Mouse (Mus musculus) midbrain, embryonic 11.5 days (tissue): ENCODE data around the gene Ddx23. TPM values are rescaled to one million over a fixed set of nuclear protein-coding genes. Genes with fewer than 3 reads are reported as not detected.

ENCODE experiments used
- ATAC-seq: fragments of 200-750 bp; cut with Nextera tagmentation; 2 replicates; pipeline ENCODE4 v1.8.0; 2017; ENCODE audit warnings: moderate TSS enrichment, moderate library complexity; ENCODE audit not compliant: low FRiP score
- DNase-seq: peaks from one replicate; pipeline ENCODE4 v3.0.0; 2015; ENCODE audit warnings: low spot score; ENCODE audit errors: missing footprints
- H3K27ac ChIP-seq: fragments of 300-500 bp; sonication (generic); 2 replicates; pipeline ENCODE4 v1.5.1; 2014; ENCODE audit warnings: low read depth, low read length
- H3K27me3 ChIP-seq: fragments of 300-500 bp; sonication (generic); 2 replicates; pipeline ENCODE4 v1.6.1; 2014; ENCODE audit warnings: mild to moderate bottlenecking, low read length, moderate library complexity, mixed read lengths; ENCODE audit not compliant: control insufficient read depth, insufficient read depth
- H3K36me3 ChIP-seq: fragments of 300-500 bp; sonication (generic); 2 replicates; pipeline ENCODE4 v1.6.1; 2014; ENCODE audit warnings: mild to moderate bottlenecking, low read length, moderate library complexity, mixed read lengths; ENCODE audit not compliant: control insufficient read depth, insufficient read depth
- H3K4me1 ChIP-seq: fragments of 300-500 bp; sonication (generic); 2 replicates; pipeline ENCODE4 v1.6.1; 2014; ENCODE audit warnings: low read length; ENCODE audit not compliant: control insufficient read depth, insufficient read depth
- H3K4me2 ChIP-seq: fragments of 300-500 bp; sonication (generic); 2 replicates; pipeline ENCODE4 v1.6.1; 2014; ENCODE audit warnings: mild to moderate bottlenecking, moderate library complexity
- H3K4me3 ChIP-seq: fragments of 300-500 bp; sonication (generic); 2 replicates; pipeline ENCODE4 v1.5.1; 2014; ENCODE audit warnings: low read depth, low read length
- H3K9ac ChIP-seq: fragments of 300-500 bp; sonication (generic); 2 replicates; pipeline ENCODE4 v1.6.1; 2014; ENCODE audit warnings: low read length
- H3K9me3 ChIP-seq: fragments of 300-500 bp; sonication (generic); 2 replicates; pipeline ENCODE4 v1.6.1; 2016; ENCODE audit warnings: low read length; ENCODE audit not compliant: control insufficient read depth
- WGBS: fragments of 180-500 bp; shearing (Covaris S2); extraction: QIAGEN DNeasy Blood & Tissue Kit; methylation state at CpG from one replicate; pipeline ENCODE4 v1.1.7; 2014; 5-methylcytosine and 5-hydroxymethylcytosine counted together
- polyA plus RNA-seq: library from polyadenylated mRNA; unstranded; fragments of >200 nt; fragmentation: Nextera tagmentation; extraction: Ambion mirVana; gene quantifications from 2 replicates; pipeline ENCODE4 v1.2.1, GENCODE M21; 2014

The Ddx23 gene
- polyA plus RNA-seq, 1 experiment from 2014 or later: 24.9 TPM

- no peak for ATAC-seq
- Histone ChIP-seq H3K9me3 (no peaks in the 10 kb centered on the region), H3K9ac (peak overlapping the region; percentile 50), H3K27ac (no peak overlapping the region), H3K27me3 (peaks cover 2% of the 10 kb centered on the region; the same call in 1 of the 2 replicates), H3K4me3 (peak overlapping the region; percentile 54), H3K4me1 (peaks cover 41% of the 10 kb centered on the region), H3K4me2 (peak overlapping the region; percentile 95), H3K36me3 (peaks cover 2% of the 10 kb centered on the region; the same call in 1 of the 2 replicates)
- DNase-seq: peak; percentile 90
- WGBS: 3% methylated on average over 9 of the region's 9 CpGs
Measured at GRCm38 (mm10) chr15:98676471-98676870, 13.8 kb upstream of the Ddx23 start.

- Histone ChIP-seq H3K4me3 (peak overlapping the region; percentile 54), H3K36me3 (peaks cover 2% of the 10 kb centered on the region; the same call in 1 of the 2 replicates), H3K27ac (peak overlapping the region; percentile 72; the same call in 1 of the 2 replicates), H3K27me3 (peaks cover 2% of the 10 kb centered on the region; the same call in 1 of the 2 replicates), H3K9ac (peak overlapping the region; percentile 50), H3K4me1 (peaks cover 41% of the 10 kb centered on the region), H3K4me2 (peak overlapping the region; percentile 95), H3K9me3 (no peaks in the 10 kb centered on the region)
- 11% methylated on average over 14 of the region's 14 CpGs for WGBS
- ATAC-seq (no peak), DNase-seq (peak; percentile 92)
Measured at GRCm38 (mm10) chr15:98675634-98676250, 13.0 kb upstream of the Ddx23 start.

- Histone ChIP-seq H3K4me3 (peak overlapping the region; percentile 54), H3K36me3 (peaks cover 2% of the 10 kb centered on the region; the same call in 1 of the 2 replicates), H3K9ac (peak overlapping the region; percentile 50), H3K4me1 (peaks cover 41% of the 10 kb centered on the region), H3K27me3 (peaks cover 2% of the 10 kb centered on the region; the same call in 1 of the 2 replicates), H3K27ac (peak overlapping the region; percentile 72; the same call in 1 of the 2 replicates), H3K9me3 (no peaks in the 10 kb centered on the region), H3K4me2 (peak overlapping the region; percentile 95)
- WGBS: 23% methylated on average over 11 of the region's 11 CpGs
- DNase-seq (no peak), ATAC-seq (no peak)
Measured at GRCm38 (mm10) chr15:98674994-98675545, 12.4 kb upstream of the Ddx23 start.

- Histone ChIP-seq H3K9ac (peak overlapping the region; percentile 50), H3K27ac (peak overlapping the region; percentile 72), H3K4me1 (peaks cover 41% of the 10 kb centered on the region), H3K9me3 (no peaks in the 10 kb centered on the region), H3K4me2 (peak overlapping the region; percentile 95), H3K36me3 (peaks cover 2% of the 10 kb centered on the region; the same call in 1 of the 2 replicates), H3K27me3 (peaks cover 2% of the 10 kb centered on the region; the same call in 1 of the 2 replicates), H3K4me3 (peak overlapping the region; percentile 54)
- ATAC-seq (peak; percentile 75), DNase-seq (peak; percentile 97)
- 31% methylated on average over 7 of the region's 7 CpGs for WGBS
Measured at GRCm38 (mm10) chr15:98674284-98674993, 11.7 kb upstream of the Ddx23 start.

GRCm38 (mm10) chr15:98673732-98674131 is 11.0 kb upstream of the Ddx23 start:
- ATAC-seq: no peak
- peaks cover 2% of the 10 kb centered on the region; the same call in 1 of the 2 replicates for H3K36me3 ChIP-seq
- no peak overlapping the region for H3K4me3 ChIP-seq
- WGBS: 77% methylated on average over 7 of the region's 7 CpGs
- no peak overlapping the region; the same call in 1 of the 2 replicates for H3K4me2 ChIP-seq
- H3K9ac ChIP-seq: peak overlapping the region; percentile 50
- no peak for DNase-seq
- peaks cover 41% of the 10 kb centered on the region for H3K4me1 ChIP-seq
- H3K27ac ChIP-seq: peak overlapping the region; percentile 72
- peaks cover 2% of the 10 kb centered on the region; the same call in 1 of the 2 replicates for H3K27me3 ChIP-seq
- no peaks in the 10 kb centered on the region for H3K9me3 ChIP-seq

GRCm38 (mm10) chr15:98672592-98672991 is 9.9 kb upstream of the Ddx23 start:
- Histone ChIP-seq H3K27ac (no peak overlapping the region), H3K4me3 (no peak overlapping the region), H3K9ac (no peak overlapping the region), H3K36me3 (peaks cover 2% of the 10 kb centered on the region; the same call in 1 of the 2 replicates), H3K4me2 (no peak overlapping the region), H3K27me3 (peaks cover 2% of the 10 kb centered on the region; the same call in 1 of the 2 replicates), H3K4me1 (peaks cover 37% of the 10 kb centered on the region), H3K9me3 (no peaks in the 10 kb centered on the region)
- 81% methylated on average over 4 of the region's 4 CpGs for WGBS
- no peak for DNase-seq
- no peak for ATAC-seq

- Histone ChIP-seq H3K27ac (no peak overlapping the region), H3K9ac (no peak overlapping the region), H3K36me3 (no peaks in the 10 kb centered on the region), H3K4me3 (no peak overlapping the region), H3K4me2 (no peak overlapping the region), H3K9me3 (no peaks in the 10 kb centered on the region), H3K4me1 (peaks cover 2% of the 10 kb centered on the region), H3K27me3 (no peaks in the 10 kb centered on the region)
- no peak for ATAC-seq
- peak; percentile 89 for DNase-seq
- 83% methylated on average over 11 of the region's 11 CpGs for WGBS
Measured at GRCm38 (mm10) chr15:98664042-98664907, 1.6 kb upstream of the Ddx23 start.

- Histone ChIP-seq H3K4me1 (peaks cover 2% of the 10 kb centered on the region), H3K36me3 (peaks cover 14% of the 10 kb centered on the region), H3K27ac (peak overlapping the region; percentile 74), H3K9me3 (no peaks in the 10 kb centered on the region), H3K27me3 (no peaks in the 10 kb centered on the region), H3K4me3 (peak overlapping the region; percentile 74), H3K9ac (peak overlapping the region; percentile 97), H3K4me2 (peak overlapping the region; percentile 72)
- ATAC-seq (no peak; the same call in 1 of the 2 replicates), DNase-seq (peak; percentile 93)
- 2% methylated on average over 14 of the region's 14 CpGs for WGBS
Measured at GRCm38 (mm10) chr15:98662198-98662566, 512 bp downstream of the Ddx23 start.
